Mouse (Mus musculus) hematopoietic stem cell, adult 5-6 weeks (primary cell): Measurements from ENCODE around the gene Tdrd9. TPM values are rescaled to one million over a fixed set of nuclear protein-coding genes. Genes with fewer than 3 reads are reported as not detected.

Experiments
- ATAC-seq, 2 experiments: fragments of 125-278 bp in 1 of 2; replicated peaks in 1 of 2; 2 replicates each; pipeline ENCODE4 v1.8.0; 2016 to 2017; ENCODE audit warnings: inconsistent platforms in 2 of 2, mild to moderate bottlenecking in 2 of 2, moderate number of reproducible peaks in 2 of 2, low read depth in 1 of 2, moderate TSS enrichment in 1 of 2; ENCODE audit not compliant: low FRiP score in 2 of 2, poor library complexity in 2 of 2, severe bottlenecking in 2 of 2, insufficient read depth in 1 of 2, low TSS enrichment in 1 of 2
- total RNA-seq: library from RNA; stranded (forward); fragments of 172-1452, 232-1000 nt; gene quantifications from 2 replicates; pipeline ENCODE4 v1.2.3, GENCODE M21; 2017

Gene Tdrd9
- total RNA-seq, 1 experiment from 2014 or later = 0.30 TPM

GRCm38 (mm10) chr12:112086250-112086649, 114.9 kb downstream of the Tdrd9 start:
- ATAC-seq = no peak

GRCm38 (mm10) chr12:112086726-112087125, 115.4 kb downstream of the Tdrd9 start:
- ATAC-seq = no peak

GRCm38 (mm10) chr12:112088609-112089324, 117.4 kb downstream of the Tdrd9 start:
- no peak for ATAC-seq

DNA sequence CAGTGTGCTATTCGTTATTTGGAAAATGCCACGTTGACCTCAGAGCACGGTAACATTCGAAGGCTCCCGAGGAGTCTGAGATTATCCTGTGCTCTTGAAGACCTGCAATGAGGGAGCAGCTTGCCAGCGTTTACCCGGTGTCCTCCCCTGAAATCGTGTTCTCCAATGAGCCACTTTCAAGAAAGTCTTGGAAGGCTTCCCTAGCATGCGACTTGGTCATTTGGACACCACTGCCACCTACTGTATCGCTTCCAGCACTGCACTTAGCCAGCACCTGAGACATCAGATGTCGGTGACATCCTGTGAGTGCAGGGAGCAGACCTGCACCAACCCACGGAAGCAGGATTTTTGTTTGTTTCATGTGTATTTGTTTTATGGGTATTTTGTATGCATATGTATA, 119.7 kb downstream of the Tdrd9 start:
- peak; percentile 83 to 85 for ATAC-seq

DNA sequence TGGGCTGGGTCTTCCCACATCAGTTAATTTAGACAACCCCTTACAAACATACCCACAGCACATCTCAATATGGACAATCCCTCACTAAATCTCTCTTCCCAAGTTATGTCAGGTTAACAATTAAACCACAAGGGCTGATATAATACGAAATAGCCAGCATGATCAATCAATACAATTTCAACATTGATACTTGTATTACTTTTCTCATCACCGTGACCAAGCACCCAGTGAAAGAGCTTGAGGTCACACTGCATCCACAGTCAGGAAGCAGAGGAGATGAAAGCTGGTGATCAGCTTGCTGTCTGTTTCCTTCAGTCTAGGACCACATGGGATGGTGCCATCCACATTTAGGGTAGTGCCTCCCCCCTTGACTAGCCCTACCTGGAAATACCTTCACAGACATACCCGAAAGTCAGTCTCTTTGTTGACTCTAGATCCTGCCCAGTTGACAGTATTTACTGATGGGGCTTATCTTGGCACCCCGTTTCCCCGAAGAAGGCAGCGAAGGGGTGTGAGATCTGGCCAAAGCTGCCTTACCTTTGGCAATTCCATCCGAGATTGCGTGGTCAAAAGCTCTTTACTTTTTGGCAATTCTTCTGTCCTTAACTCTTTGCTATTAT, 123.0 kb downstream of the Tdrd9 start:
- no peak for ATAC-seq

DNA sequence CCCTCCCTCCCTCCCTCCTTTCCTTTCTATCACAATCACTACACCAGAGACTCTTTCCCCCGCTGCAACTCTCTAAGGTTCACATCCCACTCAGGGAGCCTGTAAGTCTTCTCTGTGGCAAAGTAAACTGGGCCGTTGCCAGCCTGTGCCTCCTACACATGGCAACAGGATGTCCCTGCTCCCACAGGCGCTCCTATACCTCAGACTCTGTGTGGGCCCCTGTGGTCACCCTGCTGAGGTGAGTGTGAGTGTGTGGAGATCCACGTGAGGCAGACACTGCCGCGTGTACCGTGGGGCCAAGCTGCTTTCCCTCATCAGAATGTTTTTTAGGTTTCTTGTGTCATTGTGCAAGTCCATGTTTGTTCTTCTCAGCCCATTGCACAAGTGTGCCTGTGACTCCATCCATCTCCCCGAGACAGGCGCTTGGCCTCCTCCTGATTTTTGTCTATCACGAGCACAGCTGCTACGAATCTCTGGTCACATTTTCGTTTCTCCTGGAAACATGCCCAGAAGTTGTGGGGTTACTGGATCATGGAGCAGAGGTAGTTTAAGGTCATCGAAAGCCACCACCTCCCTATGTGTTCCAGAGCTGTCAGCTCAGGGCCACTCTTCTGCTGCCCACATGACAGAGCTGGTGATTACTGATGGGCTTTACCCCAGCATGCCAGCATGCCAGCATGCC, 124.8 kb downstream of the Tdrd9 start:
- ATAC-seq = 0 out of 4 replicates have a peak, but pooled peaks of 1 of the 2 experiments have one; percentile 21

GRCm38 (mm10) chr12:112096733-112097117, 125.4 kb downstream of the Tdrd9 start:
- ATAC-seq = no peak

GRCm38 (mm10) chr12:112100106-112100505, 128.7 kb downstream of the Tdrd9 start:
- no peak for ATAC-seq

- ATAC-seq = no peak
Measured at GRCm38 (mm10) chr12:112101045-112101444, 129.7 kb downstream of the Tdrd9 start.

DNA sequence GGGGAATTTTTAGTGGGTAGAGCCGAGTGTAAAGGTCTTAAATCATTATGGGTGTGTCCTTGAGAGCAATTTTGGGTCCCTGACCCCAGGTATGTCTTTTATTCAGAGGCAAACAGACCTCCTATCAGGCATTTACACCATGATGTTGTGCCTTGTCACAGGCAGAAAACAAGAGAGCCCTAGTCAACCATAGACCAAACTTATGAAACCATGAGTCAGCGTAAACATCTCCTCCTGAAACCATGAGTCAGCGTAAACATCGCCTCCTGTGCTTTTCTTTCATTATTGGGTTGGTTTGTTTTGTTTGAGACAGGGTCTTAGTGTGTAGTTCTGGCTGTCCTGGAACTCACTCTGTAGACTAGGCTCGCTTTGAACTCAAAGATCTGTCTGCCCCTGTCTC, 131.8 kb downstream of the Tdrd9 start:
- no peak for ATAC-seq

- no peak for ATAC-seq
Measured at GRCm38 (mm10) chr12:112104890-112105289, 133.5 kb downstream of the Tdrd9 start.

GRCm38 (mm10) chr12:112106541-112106971, 135.2 kb downstream of the Tdrd9 start, which contains the start of gene Aspg:
TSS of gene Aspg (plus strand) at chr12:112106679.
- no peak for ATAC-seq

GRCm38 (mm10) chr12:112107685-112108084, 136.3 kb downstream of the Tdrd9 start:
- ATAC-seq = no peak

DNA sequence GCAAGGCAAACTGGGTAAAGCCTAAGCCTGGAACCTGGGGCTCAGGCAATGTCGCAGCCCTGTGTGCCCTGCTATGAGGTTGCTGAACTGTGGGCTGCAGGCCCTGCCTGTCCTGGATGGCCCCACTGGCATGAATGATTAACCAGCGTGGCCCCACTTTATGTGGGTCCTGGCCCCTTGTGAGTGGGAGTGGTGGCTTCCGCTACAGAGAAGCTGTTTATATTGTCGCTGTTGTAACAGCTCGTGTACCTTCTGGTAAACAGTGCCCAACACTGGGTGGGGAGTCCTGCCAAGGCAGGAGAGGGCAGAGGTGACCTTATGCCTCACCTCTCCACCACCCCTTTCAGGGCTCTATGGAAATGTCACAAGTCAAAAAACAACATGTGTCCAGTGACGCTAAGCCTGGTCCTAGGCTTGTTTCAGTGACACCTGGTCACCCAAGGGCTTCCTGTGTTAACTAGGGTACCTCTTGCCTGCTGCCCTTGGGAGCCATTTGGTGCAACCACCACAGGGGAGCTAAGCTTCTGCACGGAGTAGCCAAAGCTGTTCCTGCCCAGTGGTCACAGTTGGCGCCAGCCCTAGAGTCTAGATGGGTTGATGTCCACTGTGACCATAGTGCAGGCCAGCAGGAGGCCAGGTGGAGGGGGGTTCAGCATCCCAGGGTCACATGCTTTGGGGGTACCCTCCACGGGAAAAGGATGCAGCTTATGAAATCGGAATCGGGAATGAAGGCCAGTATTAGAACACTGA, 137.5 kb downstream of the Tdrd9 start:
- no peak for ATAC-seq

- no peak for ATAC-seq
Measured at GRCm38 (mm10) chr12:112109701-112110100, 138.3 kb downstream of the Tdrd9 start.

GRCm38 (mm10) chr12:112111323-112111722, 140.0 kb downstream of the Tdrd9 start:
- no peak for ATAC-seq

- no peak for ATAC-seq
Measured at GRCm38 (mm10) chr12:112112235-112112634, 140.9 kb downstream of the Tdrd9 start.
